Mouse (Mus musculus) myocyte (in vitro differentiated cells): ENCODE measurements at regions not wholly inside any gene's neighbourhood (a gene's known extent, or its start where the extent isn't known, plus 50 kb on each side); places are given as distances from the start of the nearest gene placed in this dataset.

ENCODE experiments used
- H3K27me3 ChIP-seq: one replicate; pipeline ENCODE4 v1.6.1; 2011; ENCODE audit not compliant: control insufficient read depth, insufficient read depth, insufficient read length
- H3K36me3 ChIP-seq: one replicate; pipeline ENCODE4 v1.6.1; 2011; ENCODE audit not compliant: control insufficient read depth, insufficient read depth
- H3K4me2 ChIP-seq: one replicate; pipeline ENCODE4 v1.6.1; 2011; ENCODE audit warnings: low read depth, control low read depth
- H3K4me3 ChIP-seq: one replicate; pipeline ENCODE4 v1.5.1; 2011; ENCODE audit warnings: mild to moderate bottlenecking, control low read depth, moderate library complexity
- H3K79me2 ChIP-seq: one replicate; pipeline ENCODE4 v1.6.1; 2011; ENCODE audit not compliant: control insufficient read depth, insufficient read depth
- H3ac ChIP-seq: one replicate; pipeline ENCODE4 v1.6.1; 2011; ENCODE audit not compliant: control insufficient read depth, insufficient read length
- CEBPB ChIP-seq: IDR thresholded peaks from 2 replicates; pipeline ENCODE4 v1.6.1; 2011; ENCODE audit warnings: mild to moderate bottlenecking, moderate library complexity; ENCODE audit not compliant: poor library complexity, insufficient read depth, severe bottlenecking
- E2F4 ChIP-seq: IDR thresholded peaks from one replicate; pipeline ENCODE4 v1.6.1; 2011; ENCODE audit warnings: mild to moderate bottlenecking, control low read depth, moderate library complexity; ENCODE audit not compliant: insufficient read depth
- MAX ChIP-seq: IDR thresholded peaks from one replicate; pipeline ENCODE4 v1.6.1; 2011; ENCODE audit warnings: low read depth, mild to moderate bottlenecking, control low read depth
- MYOD1 ChIP-seq, 3 experiments: IDR thresholded peaks; one replicate each; pipeline ENCODE4 v1.6.1; 2011; ENCODE audit warnings: control low read depth in 2 of 3, low read depth in 2 of 3, mild to moderate bottlenecking in 2 of 3, moderate library complexity in 1 of 3; ENCODE audit not compliant: insufficient read length in 2 of 3, control insufficient read depth in 1 of 3
- MYOG ChIP-seq, 3 experiments: IDR thresholded peaks; one replicate each; pipeline ENCODE4 v1.6.1; 2011; ENCODE audit warnings: control low read depth in 2 of 3, low read depth in 2 of 3, mild to moderate bottlenecking in 2 of 3; ENCODE audit not compliant: insufficient read length in 2 of 3, control insufficient read depth in 1 of 3, insufficient read depth in 1 of 3
- POLR2A ChIP-seq: IDR thresholded peaks from one replicate; pipeline ENCODE4 v1.6.1; 2011; ENCODE audit warnings: low read depth, mild to moderate bottlenecking, control low read depth, moderate library complexity; ENCODE audit not compliant: insufficient read length
- POLR2AphosphoS2 ChIP-seq: IDR thresholded peaks from one replicate; pipeline ENCODE4 v1.6.1; 2011; ENCODE audit warnings: low read depth, control low read depth; ENCODE audit not compliant: insufficient read length
- REST ChIP-seq: IDR thresholded peaks from one replicate; pipeline ENCODE4 v1.6.1; 2011; ENCODE audit warnings: mild to moderate bottlenecking, control low read depth, moderate library complexity; ENCODE audit not compliant: insufficient read depth, insufficient read length
- SRF ChIP-seq: IDR thresholded peaks from one replicate; pipeline ENCODE4 v1.6.1; 2011; ENCODE audit warnings: low read depth; ENCODE audit not compliant: control insufficient read depth, insufficient read length
- TCF12 ChIP-seq: IDR thresholded peaks from one replicate; pipeline ENCODE4 v1.6.1; 2011; ENCODE audit warnings: mild to moderate bottlenecking, control low read depth; ENCODE audit not compliant: poor library complexity, insufficient read depth, severe bottlenecking
- TCF3 ChIP-seq: IDR thresholded peaks from one replicate; pipeline ENCODE4 v1.6.1; 2011; ENCODE audit warnings: low read depth, control low read depth; ENCODE audit not compliant: insufficient read length
- USF1 ChIP-seq: IDR thresholded peaks from one replicate; pipeline ENCODE4 v1.6.1; 2011; ENCODE audit warnings: low read depth, mild to moderate bottlenecking, control low read depth, moderate library complexity

GRCm38 (mm10) chr17:9765680-9766250, 96.2 kb upstream of the Pabpc6 start:
- no peak overlapping the region for H3ac ChIP-seq
- no peaks in the 10 kb centered on the region for H3K27me3 ChIP-seq
- H3K4me3 ChIP-seq: peak overlapping the region; percentile 1
- no peaks in the 10 kb centered on the region for H3K79me2 ChIP-seq
- peak overlapping the region; percentile 83 for H3K4me2 ChIP-seq
- no peaks in the 10 kb centered on the region for H3K36me3 ChIP-seq
- TF ChIP-seq MYOD1 (IDR thresholded peaks at IDR 0.05; ENCODE audit: control insufficient read depth in 1 of 3, insufficient read length in 2 of 3, low read depth in 2 of 3) (no peak), MAX (no peak), REST (no peak), MYOG (IDR thresholded peaks at IDR 0.05; ENCODE audit: control insufficient read depth in 1 of 3, insufficient read depth in 1 of 3, insufficient read length in 2 of 3, low read depth in 2 of 3) (no peak), POLR2A (no peak)

- Histone ChIP-seq H3K4me3 (peak overlapping the region; percentile 1), H3K79me2 (no peaks in the 10 kb centered on the region), H3K4me2 (peak overlapping the region; percentile 83), H3ac (no peak overlapping the region), H3K36me3 (no peaks in the 10 kb centered on the region), H3K27me3 (no peaks in the 10 kb centered on the region)
- TF ChIP-seq MAX: no peak
- TF ChIP-seq POLR2A: peak; percentile 17
Observed at GRCm38 (mm10) chr17:9764701-9765359, 95.3 kb upstream of the Pabpc6 start.

- TF ChIP-seq MYOG (IDR thresholded peaks at IDR 0.05; ENCODE audit: control insufficient read depth in 1 of 3, insufficient read depth in 1 of 3, insufficient read length in 2 of 3, low read depth in 2 of 3) (no peak), CEBPB (no peak), TCF3 (no peak), REST (no peak), TCF12 (no peak), E2F4 (no peak), POLR2AphosphoS2 (no peak), POLR2A (no peak), SRF (no peak), USF1 (no peak)
- H3K4me3 ChIP-seq: peak overlapping the region; percentile 1
- no peaks in the 10 kb centered on the region for H3K36me3 ChIP-seq
- no peaks in the 10 kb centered on the region for H3K79me2 ChIP-seq
- no peaks in the 10 kb centered on the region for H3K27me3 ChIP-seq
- no peak overlapping the region for H3ac ChIP-seq
- no peak overlapping the region for H3K4me2 ChIP-seq
Observed at GRCm38 (mm10) chr17:9764041-9764606, 94.6 kb upstream of the Pabpc6 start.

- TF ChIP-seq CEBPB: no peak
- no peak for TF ChIP-seq TCF3
- no peak for TF ChIP-seq E2F4
- Histone ChIP-seq H3ac (no peak overlapping the region), H3K4me3 (no peak overlapping the region), H3K27me3 (no peaks in the 10 kb centered on the region), H3K36me3 (no peaks in the 10 kb centered on the region), H3K4me2 (no peak overlapping the region), H3K79me2 (no peaks in the 10 kb centered on the region)
Observed at GRCm38 (mm10) chr17:9763110-9763509, 93.6 kb upstream of the Pabpc6 start.

- Histone ChIP-seq H3K4me3 (no peak overlapping the region), H3K36me3 (no peaks in the 10 kb centered on the region), H3K27me3 (no peaks in the 10 kb centered on the region), H3K4me2 (no peak overlapping the region), H3ac (no peak overlapping the region), H3K79me2 (no peaks in the 10 kb centered on the region)
- TF ChIP-seq SRF: no peak
- no peak for TF ChIP-seq MAX
Observed at GRCm38 (mm10) chr17:9762436-9762835, 92.9 kb upstream of the Pabpc6 start.

- Histone ChIP-seq H3K36me3 (no peaks in the 10 kb centered on the region), H3K27me3 (no peaks in the 10 kb centered on the region), H3K4me2 (no peak overlapping the region), H3K4me3 (no peak overlapping the region), H3K79me2 (no peaks in the 10 kb centered on the region), H3ac (no peak overlapping the region)
- TF ChIP-seq MYOD1 (IDR thresholded peaks at IDR 0.05; ENCODE audit: control insufficient read depth in 1 of 3, insufficient read length in 2 of 3, low read depth in 2 of 3) (peak in 1 of 3 experiments; percentile 35), E2F4 (no peak)
Observed at GRCm38 (mm10) chr17:9760706-9761059, 91.2 kb upstream of the Pabpc6 start.
